Mouse (Mus musculus) limb, embryonic 12.5 days (tissue): ENCODE measurements at regions not wholly inside any gene's neighbourhood (a gene's known extent, or its start where the extent isn't known, plus 50 kb on each side); places are given as distances from the start of the nearest gene placed in this dataset.
A peak's percentile ranks its signal among the peaks of the same experiment; 100 is the strongest.

Experiments
- ATAC-seq: fragments of 200-750 bp; cut with Nextera tagmentation; 2 replicates; pipeline ENCODE4 v1.8.0; 2017; ENCODE audit warnings: low read depth, moderate TSS enrichment; ENCODE audit not compliant: insufficient number of reproducible peaks, insufficient read depth, low FRiP score, low TSS enrichment
- H3K27ac ChIP-seq: fragments of 300-500 bp; sonication (generic); 2 replicates; pipeline ENCODE4 v1.5.1; 2016; ENCODE audit warnings: mild to moderate bottlenecking, moderate library complexity
- H3K27me3 ChIP-seq: fragments of 300-500 bp; sonication (generic); 2 replicates; pipeline ENCODE4 v1.6.1; 2016; ENCODE audit warnings: mild to moderate bottlenecking, moderate library complexity
- H3K36me3 ChIP-seq: fragments of 300-500 bp; sonication (generic); 2 replicates; pipeline ENCODE4 v1.6.1; 2016; ENCODE audit warnings: mild to moderate bottlenecking, moderate library complexity
- H3K4me1 ChIP-seq: fragments of 300-500 bp; sonication (generic); replicated peaks from 2 replicates; pipeline ENCODE4 v1.6.1; 2016
- H3K4me2 ChIP-seq: fragments of 300-500 bp; sonication (generic); 2 replicates; pipeline ENCODE4 v1.6.1; 2016; ENCODE audit warnings: mild to moderate bottlenecking, moderate library complexity
- H3K4me3 ChIP-seq: fragments of 300-500 bp; sonication (generic); replicated peaks from 2 replicates; pipeline ENCODE4 v1.5.1; 2016; ENCODE audit warnings: mild to moderate bottlenecking
- H3K9ac ChIP-seq: fragments of 300-500 bp; sonication (generic); replicated peaks from 2 replicates; pipeline ENCODE4 v1.6.1; 2016; ENCODE audit warnings: mild to moderate bottlenecking, moderate library complexity
- H3K9me3 ChIP-seq: fragments of 300-500 bp; sonication (generic); 2 replicates; pipeline ENCODE4 v1.6.1; 2016; ENCODE audit warnings: mild to moderate bottlenecking, moderate library complexity
- WGBS: fragments of 180-500 bp; shearing (Covaris S2); methylation state at CpG from one replicate; pipeline ENCODE4 v1.1.7; 2016; 5-methylcytosine and 5-hydroxymethylcytosine counted together

- Histone ChIP-seq H3K4me3 (peak overlapping the region; percentile 46), H3K9me3 (no peaks in the 10 kb centered on the region), H3K4me2 (peak overlapping the region; percentile 71), H3K9ac (peak overlapping the region; percentile 54; the same call in 1 of the 2 replicates), H3K27me3 (peaks cover 61% of the 10 kb centered on the region), H3K27ac (no peak overlapping the region), H3K36me3 (no peaks in the 10 kb centered on the region), H3K4me1 (0 out of 2 replicates have a peak, but pooled peaks cover 6% of the 10 kb centered on the region)
- WGBS, result 1% methylated on average over 40 of the region's 40 CpGs
- ATAC-seq, result peak; percentile 26; the same call in 1 of the 2 replicates
Measured at GRCm38 (mm10) chr4:89524260-89525200, 154.7 kb upstream of the Dmrta1 start.

DNA sequence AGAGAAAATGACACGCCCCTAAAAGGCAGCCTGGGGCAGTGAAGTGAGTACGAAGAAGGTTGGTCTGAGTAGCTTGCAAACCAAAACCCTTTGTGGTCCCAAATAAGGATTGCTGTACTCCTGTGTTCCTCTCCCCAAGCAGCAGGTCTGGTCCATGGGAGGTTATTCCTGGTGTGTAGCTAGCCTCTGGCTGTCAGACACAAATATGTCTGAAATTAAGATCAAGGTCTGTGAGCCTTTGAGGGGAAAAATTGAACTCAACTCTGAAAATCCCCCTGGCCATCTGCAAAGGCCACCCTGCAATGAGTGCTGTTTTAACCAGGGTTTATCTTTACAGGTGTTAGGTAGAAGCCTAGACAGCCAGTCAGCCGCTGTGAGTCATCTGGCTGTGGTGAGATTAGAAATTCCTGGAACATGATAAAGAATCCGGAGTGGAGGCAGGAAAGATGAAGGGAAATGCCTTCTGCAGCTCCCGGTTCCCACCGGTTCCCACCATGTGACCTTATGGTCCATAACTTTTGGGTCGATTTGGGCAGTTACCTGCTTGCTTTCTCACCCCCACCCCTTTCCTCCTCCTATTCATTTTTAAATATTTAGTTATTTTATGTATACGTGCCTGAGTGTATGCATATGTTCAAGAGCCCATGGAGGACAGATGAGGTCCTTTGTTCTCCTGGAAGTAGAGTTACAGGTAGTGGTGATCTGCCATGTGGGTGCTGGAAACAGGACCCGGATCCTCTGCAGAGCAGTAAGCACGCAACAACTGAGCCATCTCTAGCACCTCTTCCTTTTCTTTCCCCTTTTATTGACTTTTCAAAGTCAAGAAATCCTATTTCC is 155.6 kb upstream of the Dmrta1 start:
- WGBS, result 8% methylated on average over 10 of the region's 10 CpGs
- H3K9ac ChIP-seq, result no peak overlapping the region
- no peak overlapping the region for H3K4me3 ChIP-seq
- no peaks in the 10 kb centered on the region for H3K36me3 ChIP-seq
- no peaks in the 10 kb centered on the region for H3K9me3 ChIP-seq
- no peak for ATAC-seq
- H3K27me3 ChIP-seq, result peaks cover 61% of the 10 kb centered on the region
- peak overlapping the region; percentile 71 for H3K4me2 ChIP-seq
- no peak overlapping the region for H3K27ac ChIP-seq
- 0 out of 2 replicates have a peak, but pooled peaks cover 6% of the 10 kb centered on the region for H3K4me1 ChIP-seq

GRCm38 (mm10) chr4:89518027-89518426 is 161.2 kb upstream of the Dmrta1 start:
- 59% methylated on average over 3 of the region's 3 CpGs for WGBS
- ATAC-seq, result no peak
- H3K9ac ChIP-seq, result no peak overlapping the region
- H3K4me3 ChIP-seq, result no peak overlapping the region
- no peaks in the 10 kb centered on the region for H3K36me3 ChIP-seq
- no peak overlapping the region for H3K4me2 ChIP-seq
- no peaks in the 10 kb centered on the region for H3K4me1 ChIP-seq
- H3K9me3 ChIP-seq, result no peaks in the 10 kb centered on the region
- H3K27ac ChIP-seq, result no peak overlapping the region
- peaks cover 44% of the 10 kb centered on the region for H3K27me3 ChIP-seq

DNA sequence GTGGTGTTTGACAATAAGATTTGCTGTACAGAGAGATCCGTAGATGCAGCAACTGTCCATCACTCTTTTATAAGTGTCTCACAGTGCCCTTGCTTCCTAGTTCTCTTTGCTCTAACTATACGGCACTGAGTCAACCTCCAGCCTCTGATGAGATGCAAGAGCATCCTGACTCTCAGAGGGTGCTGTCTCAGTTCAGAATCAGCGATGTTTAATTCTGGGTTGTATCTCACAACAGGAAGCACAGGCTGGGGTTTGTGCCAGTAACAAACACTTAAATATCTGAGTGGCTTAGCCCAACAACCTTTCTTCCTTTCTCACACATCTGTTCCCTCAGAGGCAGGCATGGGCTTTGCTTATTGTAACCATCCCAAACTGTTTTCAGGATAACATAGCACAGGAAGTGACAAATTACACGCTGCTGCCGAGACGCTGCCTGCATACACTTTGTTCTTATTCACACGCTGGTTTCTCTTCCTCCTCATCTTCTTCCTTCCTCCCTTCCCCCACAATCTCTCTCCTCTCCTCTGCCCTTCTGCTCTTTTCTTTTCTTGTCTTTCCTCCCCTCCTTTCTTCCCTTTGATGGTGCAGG is 163.3 kb upstream of the Dmrta1 start:
- WGBS, result 28% methylated on average over 7 of the region's 7 CpGs

DNA sequence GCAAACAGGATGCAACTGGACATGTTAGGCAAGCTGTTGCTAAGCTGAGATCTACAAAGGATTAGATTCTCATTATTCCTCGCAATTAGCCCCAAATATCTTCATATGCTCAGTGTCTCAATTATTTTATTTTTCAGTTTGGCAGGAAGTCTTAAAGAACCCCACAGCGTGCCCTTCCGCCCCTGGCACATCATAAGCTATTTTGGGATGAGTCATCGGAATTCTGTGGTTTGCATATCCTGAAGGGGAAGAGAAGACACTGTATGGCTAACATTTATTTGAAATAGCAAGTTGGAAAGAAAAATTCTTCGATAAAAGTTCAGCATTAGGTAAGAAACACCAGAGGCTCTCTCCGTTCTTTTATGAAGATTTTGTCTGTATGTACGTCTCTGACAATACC is 164.3 kb upstream of the Dmrta1 start:
- ATAC-seq, result no peak
- H3K27me3 ChIP-seq, result peaks cover 36% of the 10 kb centered on the region
- no peak overlapping the region for H3K4me3 ChIP-seq
- H3K36me3 ChIP-seq, result no peaks in the 10 kb centered on the region
- no peak overlapping the region for H3K9ac ChIP-seq
- no peak overlapping the region for H3K27ac ChIP-seq
- H3K4me1 ChIP-seq, result no peaks in the 10 kb centered on the region
- no peak overlapping the region for H3K4me2 ChIP-seq
- no peaks in the 10 kb centered on the region for H3K9me3 ChIP-seq
- WGBS, result 85% methylated on average over 7 of the region's 7 CpGs

More for the DNA sequence above, 163.3 kb upstream of the Dmrta1 start:
- no peak for ATAC-seq
- H3K36me3 ChIP-seq, result no peaks in the 10 kb centered on the region
- no peaks in the 10 kb centered on the region for H3K9me3 ChIP-seq
- no peak overlapping the region for H3K9ac ChIP-seq
- H3K4me2 ChIP-seq, result no peak overlapping the region
- H3K4me3 ChIP-seq, result no peak overlapping the region
- no peaks in the 10 kb centered on the region for H3K4me1 ChIP-seq
- no peak overlapping the region for H3K27ac ChIP-seq
- peaks cover 40% of the 10 kb centered on the region for H3K27me3 ChIP-seq

DNA sequence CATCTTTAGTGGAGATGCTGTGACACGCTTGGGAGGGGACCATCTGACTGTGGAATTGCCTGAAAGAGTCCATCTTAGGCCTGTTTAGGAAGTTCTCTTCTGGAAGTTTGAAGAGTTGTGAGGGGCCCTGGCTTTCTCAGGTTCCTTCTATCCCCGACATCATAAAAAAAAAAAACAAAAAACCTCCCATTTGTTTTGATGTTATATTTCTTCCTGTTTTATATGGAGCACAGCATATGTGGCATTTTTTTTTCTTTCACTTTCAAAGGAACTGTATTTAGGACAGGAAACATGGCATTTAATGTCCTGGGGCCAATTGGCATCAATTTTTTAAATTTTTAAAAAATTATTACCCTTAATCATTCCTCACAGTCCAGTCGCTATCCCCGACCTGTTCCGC is 168.6 kb upstream of the Dmrta1 start:
- Histone ChIP-seq H3K4me2 (no peak overlapping the region), H3K9me3 (no peaks in the 10 kb centered on the region), H3K9ac (no peak overlapping the region), H3K4me1 (peaks cover 12% of the 10 kb centered on the region), H3K27ac (no peak overlapping the region), H3K36me3 (no peaks in the 10 kb centered on the region), H3K4me3 (no peak overlapping the region), H3K27me3 (peaks cover 19% of the 10 kb centered on the region)
- 75% methylated on average over 5 of the region's 5 CpGs for WGBS
- no peak for ATAC-seq

- no peaks in the 10 kb centered on the region for H3K9me3 ChIP-seq
- H3K4me1 ChIP-seq, result peaks cover 12% of the 10 kb centered on the region
- peaks cover 27% of the 10 kb centered on the region for H3K27me3 ChIP-seq
- no peak overlapping the region for H3K4me3 ChIP-seq
- no peak for ATAC-seq
- 82% methylated on average over 13 of the region's 13 CpGs for WGBS
- H3K4me2 ChIP-seq, result no peak overlapping the region
- H3K9ac ChIP-seq, result no peak overlapping the region
- no peak overlapping the region for H3K27ac ChIP-seq
- no peaks in the 10 kb centered on the region for H3K36me3 ChIP-seq
Measured at GRCm38 (mm10) chr4:89509655-89510391, 169.4 kb upstream of the Dmrta1 start.

- Histone ChIP-seq H3K27me3 (peaks cover 27% of the 10 kb centered on the region), H3K27ac (no peak overlapping the region), H3K4me1 (peaks cover 12% of the 10 kb centered on the region), H3K4me3 (no peak overlapping the region), H3K9ac (no peak overlapping the region), H3K9me3 (no peaks in the 10 kb centered on the region), H3K4me2 (peak overlapping the region; percentile 33), H3K36me3 (no peaks in the 10 kb centered on the region)
- ATAC-seq, result peak; percentile 45
- 18% methylated on average over 6 of the region's 6 CpGs for WGBS
Measured at GRCm38 (mm10) chr4:89508103-89508763, 171.0 kb upstream of the Dmrta1 start.

DNA sequence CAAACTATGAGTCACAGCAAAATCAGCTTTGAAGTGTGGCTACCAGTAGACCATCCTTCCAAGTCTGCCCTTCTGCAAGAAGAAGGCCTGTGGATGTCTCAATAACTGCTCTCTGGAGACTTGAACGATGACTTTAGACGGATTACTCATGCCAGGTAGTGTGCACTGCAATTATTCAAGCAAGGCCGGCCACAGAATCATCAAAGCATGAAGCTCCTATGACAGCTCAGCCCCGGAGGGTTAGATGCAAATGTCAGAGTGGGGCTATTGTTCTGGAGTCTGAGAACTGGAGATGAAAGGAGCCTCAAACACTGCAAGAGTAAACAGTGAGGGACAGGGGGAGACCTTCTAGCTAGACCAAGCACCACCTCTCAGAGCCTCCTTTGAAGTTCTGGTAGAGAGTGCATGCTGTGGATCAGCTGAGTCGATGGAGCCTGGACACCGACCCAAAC is 173.8 kb upstream of the Dmrta1 start:
- H3K4me2 ChIP-seq, result no peak overlapping the region
- WGBS, result 9% methylated on average over 6 of the region's 6 CpGs
- ATAC-seq, result no peak

GRCm38 (mm10) chr4:89500232-89500631 is 179.0 kb upstream of the Dmrta1 start:
- WGBS, result 64% methylated on average over 4 of the region's 4 CpGs
- H3K36me3 ChIP-seq, result no peaks in the 10 kb centered on the region
- no peaks in the 10 kb centered on the region for H3K9me3 ChIP-seq

More for the DNA sequence above, 173.8 kb upstream of the Dmrta1 start:
- Histone ChIP-seq H3K36me3 (no peaks in the 10 kb centered on the region), H3K4me3 (no peak overlapping the region), H3K27me3 (peaks cover 17% of the 10 kb centered on the region; the same call in 1 of the 2 replicates), H3K9me3 (no peaks in the 10 kb centered on the region), H3K9ac (no peak overlapping the region), H3K27ac (no peak overlapping the region), H3K4me1 (peaks cover 12% of the 10 kb centered on the region)

More at GRCm38 (mm10) chr4:89500232-89500631, 179.0 kb upstream of the Dmrta1 start:
- no peak for ATAC-seq
- Histone ChIP-seq H3K4me1 (no peaks in the 10 kb centered on the region), H3K4me2 (no peak overlapping the region), H3K9ac (no peak overlapping the region), H3K27ac (no peak overlapping the region), H3K4me3 (no peak overlapping the region), H3K27me3 (peaks cover 12% of the 10 kb centered on the region; the same call in 1 of the 2 replicates)
